Mouse (Mus musculus) CH12.LX (cell line): ENCODE results near the gene Ubn2. TPM values are rescaled to one million over a fixed set of nuclear protein-coding genes. Genes with fewer than 3 reads are reported as not detected.

ENCODE experiments used
- DNase-seq: peaks from one replicate; pipeline ENCODE4 v3.0.0-alpha.2; 2013; ENCODE audit errors: extremely low read depth
- H3K27ac ChIP-seq: 2 replicates; pipeline ENCODE4 v1.5.1; 2012; ENCODE audit warnings: low read depth, mild to moderate bottlenecking, control low read depth, moderate library complexity; ENCODE audit not compliant: insufficient read depth
- H3K27me3 ChIP-seq: replicated peaks from 2 replicates; pipeline ENCODE3; 2012; ENCODE audit warnings: inconsistent platforms
- H3K36me3 ChIP-seq, 2 experiments: replicated peaks in 1 of 2; 2 replicates each; pipeline versions ENCODE3 to v1.6.1; 2012; ENCODE audit warnings: inconsistent platforms in 1 of 2, low read length in 1 of 2, mild to moderate bottlenecking in 1 of 2, mixed read lengths in 1 of 2, moderate library complexity in 1 of 2; ENCODE audit not compliant: control insufficient read depth in 1 of 2, insufficient read depth in 1 of 2
- H3K4me1 ChIP-seq, 2 experiments: 2 replicates each; pipeline ENCODE4 v1.6.1; 2012; ENCODE audit warnings: inconsistent platforms in 1 of 2, moderate library complexity in 1 of 2; ENCODE audit not compliant: insufficient read depth in 2 of 2, control insufficient read depth in 1 of 2
- H3K4me2 ChIP-seq: 2 replicates; pipeline ENCODE4 v1.6.1; 2012; ENCODE audit warnings: low read depth, mild to moderate bottlenecking, control low read depth; ENCODE audit not compliant: poor library complexity, insufficient read depth, severe bottlenecking
- H3K4me3 ChIP-seq, 3 experiments: fragments of 150-350 bp in 1 of 3; sonication (generic) in 1 of 3; replicated peaks in 1 of 3; 2 replicates each; pipeline versions ENCODE3 to v1.5.1; 2011 to 2012; ENCODE audit warnings: low read depth in 2 of 3, low read length in 2 of 3, mild to moderate bottlenecking in 2 of 3, moderate library complexity in 2 of 3, control low read depth in 1 of 3, improper control_type of control experiment in 1 of 3, inconsistent platforms in 1 of 3, mixed read lengths in 1 of 3; ENCODE audit not compliant: poor library complexity in 1 of 3
- H3K79me2 ChIP-seq: replicated peaks from 2 replicates; pipeline ENCODE4 v1.6.1; 2012; ENCODE audit warnings: mild to moderate bottlenecking, moderate library complexity; ENCODE audit not compliant: control insufficient read depth, poor library complexity, insufficient read depth, severe bottlenecking; ENCODE audit errors: extremely low read depth
- H3K9ac ChIP-seq: 2 replicates; pipeline ENCODE4 v1.6.1; 2012; ENCODE audit warnings: low read depth, mild to moderate bottlenecking, control low read depth, moderate library complexity; ENCODE audit not compliant: insufficient read depth
- H3K9me3 ChIP-seq: replicated peaks from 2 replicates; pipeline ENCODE3; 2012; ENCODE audit warnings: low read length, inconsistent platforms, mixed read lengths
- BHLHE40 ChIP-seq: IDR thresholded peaks from 2 replicates; pipeline ENCODE4 v1.6.1; 2011; ENCODE audit warnings: mild to moderate bottlenecking, low read depth, low read length, improper control_type of control experiment
- CHD1 ChIP-seq: IDR thresholded peaks from 2 replicates; pipeline ENCODE4 v1.6.1; 2012; ENCODE audit warnings: low read depth, low read length, improper control_type of control experiment, inconsistent platforms
- CHD2 ChIP-seq: IDR thresholded peaks from 2 replicates; pipeline ENCODE4 v1.6.1; 2011; ENCODE audit warnings: low read length, improper control_type of control experiment
- E2F4 ChIP-seq: IDR thresholded peaks from 2 replicates; pipeline ENCODE4 v1.6.1; 2011; ENCODE audit warnings: low read depth, low read length, improper control_type of control experiment; ENCODE audit not compliant: insufficient replicate concordance
- ELF1 ChIP-seq: IDR thresholded peaks from 2 replicates; pipeline ENCODE4 v1.6.1; 2014; ENCODE audit warnings: low read depth, mild to moderate bottlenecking, inconsistent platforms, low read length, improper control_type of control experiment
- EP300 ChIP-seq: IDR thresholded peaks from 2 replicates; pipeline ENCODE4 v1.6.1; 2011; ENCODE audit warnings: low read length, improper control_type of control experiment
- ETS1 ChIP-seq: conservative IDR thresholded peaks from 2 replicates; pipeline ENCODE4 v1.6.1; 2012; ENCODE audit warnings: low read depth, mild to moderate bottlenecking, inconsistent platforms, low read length, improper control_type of control experiment, moderate library complexity
- GABPA ChIP-seq: IDR thresholded peaks from 2 replicates; pipeline ENCODE4 v1.6.1; 2012; ENCODE audit warnings: low read depth, low read length, improper control_type of control experiment, inconsistent platforms; ENCODE audit not compliant: insufficient replicate concordance
- HCFC1 ChIP-seq: IDR thresholded peaks from 2 replicates; pipeline ENCODE4 v1.6.1; 2012; ENCODE audit warnings: low read depth, mild to moderate bottlenecking, inconsistent platforms, low read length, improper control_type of control experiment
- IRF4 ChIP-seq: IDR thresholded peaks from 2 replicates; pipeline ENCODE4 v1.6.1; 2014; ENCODE audit warnings: low read depth, mild to moderate bottlenecking, inconsistent platforms, low read length, improper control_type of control experiment
- JUND ChIP-seq: conservative IDR thresholded peaks from 2 replicates; pipeline ENCODE4 v1.6.1; 2011; ENCODE audit warnings: low read depth, low read length, improper control_type of control experiment
- KAT2A ChIP-seq: IDR thresholded peaks from 2 replicates; pipeline ENCODE4 v1.6.1; 2012; ENCODE audit warnings: low read length, improper control_type of control experiment, inconsistent platforms; ENCODE audit not compliant: insufficient replicate concordance
- MAZ ChIP-seq: IDR thresholded peaks from 2 replicates; pipeline ENCODE4 v1.6.1; 2012; ENCODE audit warnings: low read depth, mild to moderate bottlenecking, inconsistent platforms, low read length, improper control_type of control experiment, moderate library complexity
- MEF2A ChIP-seq: IDR thresholded peaks from 2 replicates; pipeline ENCODE4 v1.6.1; 2014; ENCODE audit warnings: low read depth, mild to moderate bottlenecking, inconsistent platforms, low read length, improper control_type of control experiment, borderline replicate concordance
- MXI1 ChIP-seq: IDR thresholded peaks from 2 replicates; pipeline ENCODE4 v1.6.1; 2011; ENCODE audit warnings: mild to moderate bottlenecking, low read depth, low read length, improper control_type of control experiment
- NELFE ChIP-seq: IDR thresholded peaks from 2 replicates; pipeline ENCODE4 v1.6.1; 2011; ENCODE audit warnings: low read depth, low read length, improper control_type of control experiment
- NRF1 ChIP-seq: IDR thresholded peaks from 2 replicates; pipeline ENCODE4 v1.6.1; 2014; ENCODE audit warnings: low read depth, mild to moderate bottlenecking, inconsistent platforms, low read length, improper control_type of control experiment, moderate library complexity
- PAX5 ChIP-seq: IDR thresholded peaks from 2 replicates; pipeline ENCODE4 v1.6.1; 2012; ENCODE audit warnings: low read length, inconsistent platforms, mixed read lengths
- POLR2AphosphoS2 ChIP-seq: IDR thresholded peaks from 2 replicates; pipeline ENCODE4 v1.6.1; 2011; ENCODE audit warnings: low read depth, low read length, improper control_type of control experiment
- RCOR1 ChIP-seq: conservative IDR thresholded peaks from 2 replicates; pipeline ENCODE4 v1.6.1; 2012; ENCODE audit warnings: low read depth, mild to moderate bottlenecking, inconsistent platforms, low read length, improper control_type of control experiment
- SIN3A ChIP-seq: IDR thresholded peaks from 2 replicates; pipeline ENCODE4 v1.6.1; 2012; ENCODE audit warnings: low read length, improper control_type of control experiment, inconsistent platforms
- SMC3 ChIP-seq: IDR thresholded peaks from 2 replicates; pipeline ENCODE4 v1.6.1; 2011; ENCODE audit warnings: low read depth, low read length, improper control_type of control experiment
- TCF12 ChIP-seq: IDR thresholded peaks from 2 replicates; pipeline ENCODE4 v1.6.1; 2014; ENCODE audit warnings: low read depth, mild to moderate bottlenecking, inconsistent platforms, low read length, improper control_type of control experiment
- UBTF ChIP-seq: IDR thresholded peaks from 2 replicates; pipeline ENCODE4 v1.6.1; 2012; ENCODE audit warnings: low read depth, mild to moderate bottlenecking, inconsistent platforms, low read length, improper control_type of control experiment, moderate library complexity
- USF1 ChIP-seq: IDR thresholded peaks from 2 replicates; pipeline ENCODE4 v1.6.1; 2014; ENCODE audit warnings: low read depth, mild to moderate bottlenecking, inconsistent platforms, low read length, improper control_type of control experiment
- USF2 ChIP-seq: conservative IDR thresholded peaks from 2 replicates; pipeline ENCODE4 v1.6.1; 2011; ENCODE audit warnings: low read depth, low read length, improper control_type of control experiment
- ZC3H11A ChIP-seq: IDR thresholded peaks from 2 replicates; pipeline ENCODE4 v1.6.1; 2012; ENCODE audit warnings: low read depth, mild to moderate bottlenecking, inconsistent platforms, low read length, improper control_type of control experiment
- ZKSCAN1 ChIP-seq: IDR thresholded peaks from 2 replicates; pipeline ENCODE4 v1.6.1; 2012; ENCODE audit warnings: low read depth, inconsistent platforms, low read length, improper control_type of control experiment, borderline replicate concordance
- ZMIZ1 ChIP-seq: IDR thresholded peaks from 2 replicates; pipeline ENCODE4 v1.6.1; 2012; ENCODE audit warnings: low read depth, mild to moderate bottlenecking, inconsistent platforms, low read length, improper control_type of control experiment
- ZNF384 ChIP-seq: IDR thresholded peaks from 2 replicates; pipeline ENCODE4 v1.6.1; 2012; ENCODE audit warnings: low read depth, low read length, improper control_type of control experiment, inconsistent platforms
- dilution Hi-C: fragments of 300-500 bp; cut with MboI; formaldehyde crosslinking; loops from 2 replicates; pipeline ENCODE4 v1.14.3; 2020; ENCODE audit warnings: low sequenced_read_pairs; ENCODE audit not compliant: extremely low pct_unique_long_range_greater_than_20kb, extremely low pct_ligation_motif_present
- in situ Hi-C: fragments of 300-500 bp; cut with MboI; formaldehyde crosslinking; loops from 3 replicates; pipeline ENCODE4 v1.14.3; 2019; ENCODE audit warnings: low sequenced_read_pairs, low pct_ligation_motif_present, low pct_unique_long_range_greater_than_20kb, mixed read lengths
- polyA plus RNA-seq: library from polyadenylated mRNA; unstranded; fragments of >175 nt; gene quantifications from 2 replicates; pipeline ENCODE4 v1.2.1, GENCODE M21; 2012; ENCODE audit warnings: low read depth; ENCODE audit not compliant: insufficient read length
- total RNA-seq, 2 experiments: library from RNA; depleted of rRNA; stranded (reverse); fragments of 300-350 nt in 1 of 2; fragments of >200 nt in 1 of 2; gene quantifications; 2 replicates each; pipeline ENCODE4 v1.2.3; 2012 to 2014

The Ubn2 gene
- total and polyA plus RNA-seq, 3 experiments = 4.7 to 7.2 (median 5.2) TPM

DNA sequence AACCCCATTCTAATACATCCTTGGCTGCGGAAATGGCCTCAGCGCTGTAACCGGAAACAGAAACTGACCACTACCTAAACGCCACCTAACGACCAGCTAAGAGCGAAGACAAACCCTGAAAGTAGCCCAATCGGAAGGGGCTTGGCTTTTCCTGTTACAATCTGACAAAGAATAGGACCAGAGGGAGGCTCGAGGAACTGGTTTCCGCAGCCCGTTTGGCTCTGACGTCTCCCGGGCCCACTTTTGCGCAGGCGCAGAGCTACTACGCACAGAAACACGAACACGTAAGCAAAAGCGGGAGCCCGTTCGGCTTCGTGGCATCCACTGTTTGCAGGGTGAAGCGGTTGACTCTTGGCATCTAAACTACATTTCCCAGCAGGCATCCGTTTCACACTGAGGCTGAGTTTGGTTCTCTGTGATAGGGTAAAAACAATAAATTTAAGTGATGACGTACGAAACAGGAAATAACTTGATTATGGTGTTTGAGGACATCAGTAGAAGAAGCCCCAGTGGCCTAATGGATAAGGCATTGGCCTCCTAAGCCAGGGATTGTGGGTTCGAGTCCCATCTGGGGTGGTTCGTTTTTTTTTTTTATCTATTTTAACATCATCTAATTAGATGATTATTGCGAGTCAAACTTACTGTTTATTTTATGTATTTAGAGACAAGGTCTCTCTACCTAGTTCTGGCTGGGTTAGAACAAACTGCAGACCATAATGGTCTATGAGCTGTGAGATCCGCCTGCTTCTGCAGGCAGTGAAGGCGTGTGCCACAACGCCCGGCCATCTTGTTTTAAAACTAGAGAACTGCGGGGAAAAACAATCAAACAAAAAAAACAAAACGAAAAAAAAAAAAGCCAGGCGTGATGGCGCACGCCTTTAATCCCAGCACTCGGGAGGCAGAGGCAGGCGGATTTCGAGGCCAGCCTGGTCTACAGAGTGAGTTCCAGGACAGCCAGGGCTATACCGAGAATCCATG, 100.0 kb downstream of the Ubn2 start, which contains the start of gene Fmc1 (continued):
- no peak for TF ChIP-seq ZKSCAN1
- no peak for TF ChIP-seq CHD1
- TF ChIP-seq E2F4 = peak; percentile 88
- TF ChIP-seq EP300 = no peak
- no peak for TF ChIP-seq PAX5
- TF ChIP-seq USF1 = no peak
- peak; percentile 1 for TF ChIP-seq POLR2AphosphoS2
- peak; percentile 73; the same call in 1 of the 2 replicates for TF ChIP-seq GABPA
- TF ChIP-seq SMC3 = no peak
- TF ChIP-seq UBTF = 0 out of 2 replicates have a peak, but pooled peaks have one; percentile 25
- TF ChIP-seq IRF4 = peak; percentile 78

DNA sequence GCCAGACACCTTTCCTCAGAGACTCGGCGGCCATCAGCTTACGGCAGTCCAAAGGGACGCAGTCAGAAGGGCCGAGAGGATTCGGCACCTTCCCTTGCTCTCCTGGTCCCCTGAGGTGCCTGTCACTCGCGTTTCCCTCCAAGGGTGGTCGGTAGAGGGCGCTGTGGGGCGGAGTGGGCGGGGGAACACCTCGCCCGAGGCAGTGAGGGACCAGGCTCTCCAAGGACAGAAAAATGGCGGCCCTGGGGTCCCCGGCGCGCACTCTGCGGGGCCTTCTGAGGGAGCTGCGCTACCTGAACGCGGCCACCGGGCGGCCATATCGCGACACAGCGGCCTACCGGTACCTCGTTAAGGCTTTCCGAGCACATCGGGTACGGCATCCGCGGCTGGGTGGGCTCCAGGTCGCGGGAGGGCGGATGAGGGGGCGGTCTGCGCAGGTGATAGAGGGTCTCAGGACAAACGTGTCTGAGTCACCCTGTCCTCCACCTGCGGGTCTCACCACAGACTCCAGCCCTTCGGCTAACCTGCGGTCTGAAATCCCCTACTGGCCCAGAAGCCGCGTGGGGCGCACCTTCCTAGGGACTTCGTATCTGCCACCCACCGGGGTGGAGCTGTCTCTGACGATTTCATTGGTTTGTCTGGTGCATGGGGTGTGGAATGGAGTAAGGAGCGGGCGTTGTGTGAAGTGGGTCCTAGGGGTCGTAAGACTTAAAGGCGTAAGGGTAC, 101.1 kb downstream of the Ubn2 start:
- Histone ChIP-seq H3K79me2 (no peaks in the 10 kb centered on the region; the same call in 1 of the 2 replicates), H3K9ac (peak overlapping the region; percentile 70), H3K4me2 (0 out of 2 replicates have a peak overlapping the region, but pooled peaks have one; percentile 74), H3K9me3 (no peaks in the 10 kb centered on the region), H3K4me3 (peak overlapping the region; percentile 85 to 90 (median 85)), H3K27me3 (no peaks in the 10 kb centered on the region), H3K27ac (peak overlapping the region; percentile 77), H3K4me1 (peaks cover 3 to 18% of the 10 kb centered on the region in 2 experiments; a peak in 3 of 4 replicates), H3K36me3 (peaks cover 0 to 8% of the 10 kb centered on the region in 2 experiments)
- in situ Hi-C loops (loop anchor here (25.0 kb wide), 1 partner anchor 373 kb away; no protein-coding TSS in a partner anchor), dilution Hi-C loops (no loop called here)
- DNase-seq = peak; percentile 94
- TF ChIP-seq BHLHE40 (no peak), KAT2A (peak; percentile 61; the same call in 1 of the 2 replicates), ZC3H11A (no peak), ETS1 (no peak), NELFE (peak; percentile 71), E2F4 (no peak), RCOR1 (0 out of 2 replicates have a peak, but pooled peaks have one; percentile 48), NRF1 (peak; percentile 55), POLR2AphosphoS2 (0 out of 2 replicates have a peak, but pooled peaks have one; percentile 22), MEF2A (no peak), USF2 (no peak), UBTF (peak; percentile 69; the same call in 1 of the 2 replicates), MXI1 (peak; percentile 85), GABPA (no peak), CHD2 (no peak), USF1 (no peak), EP300 (0 out of 2 replicates have a peak, but pooled peaks have one; percentile 9), IRF4 (peak; percentile 66), ZNF384 (no peak), ZMIZ1 (peak; percentile 88), ZKSCAN1 (no peak), JUND (no peak), TCF12 (peak; percentile 82), MAZ (peak; percentile 99), SIN3A (peak; percentile 80), HCFC1 (peak; percentile 62), PAX5 (no peak), ELF1 (0 out of 2 replicates have a peak, but pooled peaks have one; percentile 45)
